Mouse (Mus musculus): ENCODE data around the gene Katnal1.

The Katnal1 gene

GRCm38 (mm10) chr5:148924051-148924450 is 5.1 kb downstream of the Katnal1 start:
- DNase-seq: no peak

GRCm38 (mm10) chr5:148923408-148923807 is 5.7 kb downstream of the Katnal1 start:
- no peak for DNase-seq

- DNase-seq: no peak
Measured at GRCm38 (mm10) chr5:148922773-148923172, 6.3 kb downstream of the Katnal1 start.

GRCm38 (mm10) chr5:148918049-148918448 is 11.1 kb downstream of the Katnal1 start:
- no peak for DNase-seq

- DNase-seq: no peak
Measured at GRCm38 (mm10) chr5:148916775-148917174, 12.3 kb downstream of the Katnal1 start.

- DNase-seq: no peak
Measured at GRCm38 (mm10) chr5:148912262-148912661, 16.9 kb downstream of the Katnal1 start.

- DNase-seq: no peak
Measured at GRCm38 (mm10) chr5:148910066-148910465, 19.1 kb downstream of the Katnal1 start.

- DNase-seq: peak in 1 of 2 experiments; percentile 26
Measured at GRCm38 (mm10) chr5:148909402-148909801, 19.7 kb downstream of the Katnal1 start.

GRCm38 (mm10) chr5:148909057-148909395 is 20.1 kb downstream of the Katnal1 start:
- DNase-seq: peak; percentile 20 to 47

GRCm38 (mm10) chr5:148908191-148909056 is 20.7 kb downstream of the Katnal1 start:
- peak in 1 of 2 experiments; percentile 20 for DNase-seq

GRCm38 (mm10) chr5:148906305-148906704 is 22.8 kb downstream of the Katnal1 start:
- DNase-seq: no peak

GRCm38 (mm10) chr5:148904846-148905245 is 24.3 kb downstream of the Katnal1 start:
- peak; percentile 29 to 66 for DNase-seq

- no peak for DNase-seq
Measured at GRCm38 (mm10) chr5:148899361-148899760, 29.8 kb downstream of the Katnal1 start.

GRCm38 (mm10) chr5:148897941-148898417 is 31.1 kb downstream of the Katnal1 start:
- peak; percentile 60 to 79 for DNase-seq

- DNase-seq: peak; percentile 47 to 50
Measured at GRCm38 (mm10) chr5:148897069-148897702, 31.9 kb downstream of the Katnal1 start.

GRCm38 (mm10) chr5:148896515-148896914 is 32.6 kb downstream of the Katnal1 start:
- no peak for DNase-seq

- peak in 1 of 2 experiments; percentile 5 for DNase-seq
Measured at GRCm38 (mm10) chr5:148895833-148896232, 33.3 kb downstream of the Katnal1 start.

GRCm38 (mm10) chr5:148895034-148895433 is 34.1 kb downstream of the Katnal1 start:
- DNase-seq: no peak

- DNase-seq: no peak
Measured at GRCm38 (mm10) chr5:148890237-148890636, 38.9 kb downstream of the Katnal1 start.

GRCm38 (mm10) chr5:148888032-148888431 is 41.1 kb downstream of the Katnal1 start:
- DNase-seq: peak in 1 of 2 experiments; percentile 5

- peak; percentile 63 to 75 for DNase-seq
Measured at GRCm38 (mm10) chr5:148885821-148886609, 43.1 kb downstream of the Katnal1 start.

GRCm38 (mm10) chr5:148883671-148884070 is 45.4 kb downstream of the Katnal1 start:
- no peak for DNase-seq

GRCm38 (mm10) chr5:148879218-148879617 is 49.9 kb downstream of the Katnal1 start:
- DNase-seq: no peak
